Mouse (Mus musculus): ENCODE results near the gene Lexm. TPM values are rescaled to one million over a fixed set of nuclear protein-coding genes. Genes with fewer than 3 reads are reported as not detected.

Gene Lexm
- polyA plus RNA-seq, 1 experiment from 2014 or later: not detected

GRCm38 (mm10) chr4:106644218-106644610 is 27.2 kb upstream of the Lexm start:
- H3K27me3 ChIP-seq: peaks cover 14% of the 10 kb centered on the region; the same call in 1 of the 2 replicates
- H3K4me3 ChIP-seq: no peak overlapping the region
- 74% methylated on average over 6 of the region's 6 CpGs for WGBS
- H3K4me2 ChIP-seq: no peak overlapping the region
- no peak overlapping the region for H3K9ac ChIP-seq
- H3K4me1 ChIP-seq (replicated peaks): peaks cover 6% of the 10 kb centered on the region; the same call in 1 of the 2 replicates
- no peaks in the 10 kb centered on the region for H3K9me3 ChIP-seq
- no peak overlapping the region for H3K27ac ChIP-seq (replicated peaks)
- no peak for ATAC-seq (ENCODE audit: low FRiP score, low read depth)
- H3K36me3 ChIP-seq: no peaks in the 10 kb centered on the region

GRCm38 (mm10) chr4:106643483-106644217 is 26.6 kb upstream of the Lexm start:
- no peak for ATAC-seq (ENCODE audit: low FRiP score, low read depth)
- no peak overlapping the region for H3K4me2 ChIP-seq

GRCm38 (mm10) chr4:106634086-106634479 is 17.0 kb upstream of the Lexm start:
- H3K9me3 ChIP-seq: no peaks in the 10 kb centered on the region
- WGBS: 29% methylated on average over 9 of the region's 9 CpGs
- no peaks in the 10 kb centered on the region for H3K27me3 ChIP-seq
- H3K4me3 ChIP-seq: no peak overlapping the region
- ATAC-seq (ENCODE audit: low FRiP score, low read depth): 0 out of 2 replicates have a peak, but pooled peaks have one; percentile 6
- H3K36me3 ChIP-seq: no peaks in the 10 kb centered on the region
- peaks cover 46% of the 10 kb centered on the region for H3K4me1 ChIP-seq (replicated peaks)
- H3K27ac ChIP-seq (replicated peaks): peak overlapping the region; percentile 75
- H3K4me2 ChIP-seq: peak overlapping the region; percentile 19
- no peak overlapping the region for H3K9ac ChIP-seq

More at GRCm38 (mm10) chr4:106643483-106644217, 26.6 kb upstream of the Lexm start:
- Histone ChIP-seq H3K4me1 (replicated peaks) (peaks cover 6% of the 10 kb centered on the region; the same call in 1 of the 2 replicates), H3K27me3 (peaks cover 10% of the 10 kb centered on the region; the same call in 1 of the 2 replicates), H3K9me3 (no peaks in the 10 kb centered on the region), H3K27ac (replicated peaks) (no peak overlapping the region), H3K36me3 (no peaks in the 10 kb centered on the region), H3K9ac (no peak overlapping the region), H3K4me3 (no peak overlapping the region)
- 41% methylated on average over 8 of the region's 8 CpGs for WGBS

GRCm38 (mm10) chr4:106633281-106634085 is 16.4 kb upstream of the Lexm start:
- Histone ChIP-seq H3K4me2 (peak overlapping the region; percentile 19), H3K27ac (replicated peaks) (peak overlapping the region; percentile 75), H3K9ac (0 out of 2 replicates have a peak overlapping the region, but pooled peaks have one; percentile 15), H3K36me3 (no peaks in the 10 kb centered on the region), H3K27me3 (no peaks in the 10 kb centered on the region), H3K9me3 (no peaks in the 10 kb centered on the region), H3K4me1 (replicated peaks) (peaks cover 46% of the 10 kb centered on the region), H3K4me3 (no peak overlapping the region)
- 21% methylated on average over 8 of the region's 8 CpGs for WGBS
- peak; percentile 49 for ATAC-seq (ENCODE audit: low FRiP score, low read depth)

GRCm38 (mm10) chr4:106632313-106632712 is 15.3 kb upstream of the Lexm start:
- Histone ChIP-seq H3K36me3 (no peaks in the 10 kb centered on the region), H3K9ac (no peak overlapping the region), H3K27ac (replicated peaks) (no peak overlapping the region; the same call in 1 of the 2 replicates), H3K4me3 (no peak overlapping the region), H3K4me1 (replicated peaks) (peaks cover 46% of the 10 kb centered on the region), H3K4me2 (no peak overlapping the region), H3K9me3 (no peaks in the 10 kb centered on the region), H3K27me3 (no peaks in the 10 kb centered on the region)
- ATAC-seq (ENCODE audit: low FRiP score, low read depth): no peak
- 40% methylated on average over 1 of the region's 3 CpGs for WGBS

GRCm38 (mm10) chr4:106630333-106631220 is 13.5 kb upstream of the Lexm start:
- H3K4me1 ChIP-seq (replicated peaks): peaks cover 51% of the 10 kb centered on the region
- no peak overlapping the region for H3K4me3 ChIP-seq
- no peaks in the 10 kb centered on the region for H3K36me3 ChIP-seq
- peak overlapping the region; percentile 88 for H3K27ac ChIP-seq (replicated peaks)
- no peaks in the 10 kb centered on the region for H3K9me3 ChIP-seq
- peak overlapping the region; percentile 38 for H3K4me2 ChIP-seq
- peak; percentile 85 for ATAC-seq (ENCODE audit: low FRiP score, low read depth)
- 12% methylated on average over 14 of the region's 14 CpGs for WGBS
- peak overlapping the region; percentile 41 for H3K9ac ChIP-seq
- H3K27me3 ChIP-seq: no peaks in the 10 kb centered on the region

GRCm38 (mm10) chr4:106629374-106629773 is 12.3 kb upstream of the Lexm start:
- H3K4me2 ChIP-seq: no peak overlapping the region
- H3K4me3 ChIP-seq: no peak overlapping the region
- WGBS: 84% methylated on average over 5 of the region's 5 CpGs
- ATAC-seq (ENCODE audit: low FRiP score, low read depth): no peak
- H3K9me3 ChIP-seq: no peaks in the 10 kb centered on the region
- no peaks in the 10 kb centered on the region for H3K36me3 ChIP-seq
- H3K9ac ChIP-seq: no peak overlapping the region
- no peaks in the 10 kb centered on the region for H3K27me3 ChIP-seq
- peaks cover 46% of the 10 kb centered on the region for H3K4me1 ChIP-seq (replicated peaks)
- no peak overlapping the region for H3K27ac ChIP-seq (replicated peaks)

- Histone ChIP-seq H3K9me3 (no peaks in the 10 kb centered on the region), H3K27me3 (peaks cover 5% of the 10 kb centered on the region), H3K4me1 (replicated peaks) (peaks cover 40% of the 10 kb centered on the region), H3K36me3 (no peaks in the 10 kb centered on the region), H3K4me2 (no peak overlapping the region), H3K27ac (replicated peaks) (no peak overlapping the region), H3K4me3 (no peak overlapping the region), H3K9ac (no peak overlapping the region)
- ATAC-seq (ENCODE audit: low FRiP score, low read depth): no peak
- 62% methylated on average over 9 of the region's 9 CpGs for WGBS
Observed at GRCm38 (mm10) chr4:106628650-106629360, 11.8 kb upstream of the Lexm start.

GRCm38 (mm10) chr4:106627809-106628208 is 10.8 kb upstream of the Lexm start:
- H3K4me1 ChIP-seq (replicated peaks): peaks cover 32% of the 10 kb centered on the region
- no peak overlapping the region for H3K4me2 ChIP-seq
- ATAC-seq (ENCODE audit: low FRiP score, low read depth): no peak
- no peak overlapping the region for H3K27ac ChIP-seq (replicated peaks)
- H3K27me3 ChIP-seq: peaks cover 15% of the 10 kb centered on the region
- no peaks in the 10 kb centered on the region for H3K9me3 ChIP-seq
- no peaks in the 10 kb centered on the region for H3K36me3 ChIP-seq
- 73% methylated on average over 5 of the region's 5 CpGs for WGBS
- no peak overlapping the region for H3K4me3 ChIP-seq
- no peak overlapping the region for H3K9ac ChIP-seq

- WGBS: 89% methylated on average over 10 of the region's 10 CpGs
- H3K27me3 ChIP-seq: peaks cover 34% of the 10 kb centered on the region
- ATAC-seq (ENCODE audit: low FRiP score, low read depth): no peak
Observed at GRCm38 (mm10) chr4:106624271-106624670, 7.2 kb upstream of the Lexm start.

GRCm38 (mm10) chr4:106622712-106623111 is 5.7 kb upstream of the Lexm start:
- peaks cover 34% of the 10 kb centered on the region for H3K27me3 ChIP-seq
- no peak overlapping the region for H3K27ac ChIP-seq (replicated peaks)
- no peaks in the 10 kb centered on the region for H3K36me3 ChIP-seq
- H3K4me1 ChIP-seq (replicated peaks): peaks cover 14% of the 10 kb centered on the region
- ATAC-seq (ENCODE audit: low FRiP score, low read depth): no peak
- no peak overlapping the region for H3K9ac ChIP-seq
- no peak overlapping the region for H3K4me3 ChIP-seq
- no peaks in the 10 kb centered on the region for H3K9me3 ChIP-seq
- WGBS: 26% methylated on average over 28 of the region's 28 CpGs
- peak overlapping the region; percentile 34 for H3K4me2 ChIP-seq

More at GRCm38 (mm10) chr4:106624271-106624670, 7.2 kb upstream of the Lexm start:
- Histone ChIP-seq H3K9ac (no peak overlapping the region), H3K9me3 (no peaks in the 10 kb centered on the region), H3K36me3 (no peaks in the 10 kb centered on the region), H3K4me1 (replicated peaks) (peaks cover 13% of the 10 kb centered on the region), H3K4me2 (no peak overlapping the region), H3K27ac (replicated peaks) (no peak overlapping the region), H3K4me3 (no peak overlapping the region)

Data from hindbrain, embryonic 15.5 days (tissue).